Mouse (Mus musculus) MEL (cell line): ENCODE data around the gene Tmem260. TPM values are rescaled to one million over a fixed set of nuclear protein-coding genes. Genes with fewer than 3 reads are reported as not detected.

Source experiments
- DNase-seq: peaks from one replicate; pipeline ENCODE4 v3.0.0; 2011; ENCODE audit warnings: low read depth, low spot score
- H3K27ac ChIP-seq: 2 replicates; pipeline ENCODE4 v1.5.1; 2012; ENCODE audit warnings: low read depth, mild to moderate bottlenecking, control low read depth, low read length, moderate library complexity; ENCODE audit not compliant: control insufficient read depth
- H3K27me3 ChIP-seq, 2 experiments: fragments of 150-350 bp in 1 of 2; sonication (generic) in 1 of 2; 2 replicates each; pipeline ENCODE4 v1.6.1; 2012; ENCODE audit warnings: low read length in 2 of 2, mild to moderate bottlenecking in 2 of 2, improper control_type of control experiment in 1 of 2, moderate library complexity in 1 of 2; ENCODE audit not compliant: insufficient read depth in 2 of 2, control insufficient read depth in 1 of 2
- H3K36me3 ChIP-seq, 2 experiments: 2 replicates each; pipeline ENCODE4 v1.6.1; 2012 to 2014; ENCODE audit warnings: low read length in 2 of 2, improper control_type of control experiment in 1 of 2, inconsistent platforms in 1 of 2, mild to moderate bottlenecking in 1 of 2; ENCODE audit not compliant: insufficient read depth in 2 of 2, control insufficient read depth in 1 of 2
- H3K4me1 ChIP-seq, 2 experiments: fragments of 150-350 bp in 1 of 2; sonication (generic) in 1 of 2; 2 replicates each; pipeline ENCODE4 v1.6.1; 2012; ENCODE audit warnings: low read length in 2 of 2, improper control_type of control experiment in 1 of 2, mild to moderate bottlenecking in 1 of 2; ENCODE audit not compliant: insufficient read depth in 2 of 2, control insufficient read depth in 1 of 2
- H3K4me3 ChIP-seq, 2 experiments: fragments of 150-350 bp in 1 of 2; sonication (generic) in 1 of 2; 2 replicates each; pipeline ENCODE4 v1.5.1; 2012; ENCODE audit warnings: low read depth in 2 of 2, low read length in 2 of 2, mild to moderate bottlenecking in 2 of 2, moderate library complexity in 2 of 2, control low read depth in 1 of 2, improper control_type of control experiment in 1 of 2; ENCODE audit not compliant: control insufficient read depth in 1 of 2, insufficient read depth in 1 of 2
- H3K79me2 ChIP-seq: 2 replicates; pipeline ENCODE4 v1.6.1; 2012; ENCODE audit warnings: mild to moderate bottlenecking, low read length, moderate library complexity; ENCODE audit not compliant: control insufficient read depth, poor library complexity, insufficient read depth
- H3K9ac ChIP-seq: 2 replicates; pipeline ENCODE4 v1.6.1; 2012; ENCODE audit warnings: low read depth, mild to moderate bottlenecking, control low read depth, low read length, moderate library complexity; ENCODE audit not compliant: control insufficient read depth, poor library complexity, severe bottlenecking
- H3K9me3 ChIP-seq: fragments of 150-350 bp; sonication (generic); replicated peaks from 2 replicates; pipeline ENCODE4 v1.6.1; 2012; ENCODE audit warnings: mild to moderate bottlenecking, low read length, improper control_type of control experiment, moderate library complexity; ENCODE audit not compliant: insufficient read depth
- BHLHE40 ChIP-seq: IDR thresholded peaks from 2 replicates; pipeline ENCODE4 v1.6.1; 2012; ENCODE audit warnings: low read depth, mild to moderate bottlenecking, inconsistent platforms, low read length, improper control_type of control experiment, borderline replicate concordance
- CHD1 ChIP-seq: IDR thresholded peaks from 2 replicates; pipeline ENCODE4 v1.6.1; 2012; ENCODE audit warnings: low read depth, mild to moderate bottlenecking, inconsistent platforms, low read length, improper control_type of control experiment
- CTCF ChIP-seq, 3 experiments: IDR thresholded peaks in 2 of 3; conservative IDR thresholded peaks in 1 of 3; 2 replicates each; pipeline ENCODE4 v1.5.1; 2011 to 2012; ENCODE audit warnings: low read length in 3 of 3, low read depth in 2 of 3, mild to moderate bottlenecking in 2 of 3, improper control_type of control experiment in 1 of 3, inconsistent platforms in 1 of 3, mixed read lengths in 1 of 3, moderate library complexity in 1 of 3; ENCODE audit not compliant: control insufficient read depth in 1 of 3, insufficient read depth in 1 of 3, poor library complexity in 1 of 3, severe bottlenecking in 1 of 3
- E2F4 ChIP-seq: IDR thresholded peaks from 2 replicates; pipeline ENCODE4 v1.6.1; 2011; ENCODE audit warnings: low read depth, low read length, improper control_type of control experiment, borderline replicate concordance
- ELF1 ChIP-seq: IDR thresholded peaks from 2 replicates; pipeline ENCODE4 v1.6.1; 2014; ENCODE audit warnings: low read depth, mild to moderate bottlenecking, inconsistent platforms, low read length, improper control_type of control experiment, moderate library complexity
- EP300 ChIP-seq, 2 experiments: IDR thresholded peaks; 2 replicates each; pipeline ENCODE4 v1.6.1; 2011; ENCODE audit warnings: improper control_type of control experiment in 2 of 2, low read length in 2 of 2, low read depth in 1 of 2, mild to moderate bottlenecking in 1 of 2
- GATA1 ChIP-seq: IDR thresholded peaks from 2 replicates; pipeline ENCODE4 v1.6.1; 2011; ENCODE audit warnings: low read depth, low read length, improper control_type of control experiment
- HCFC1 ChIP-seq: IDR thresholded peaks from 2 replicates; pipeline ENCODE4 v1.6.1; 2012; ENCODE audit warnings: low read depth, mild to moderate bottlenecking, inconsistent platforms, low read length, improper control_type of control experiment, moderate library complexity
- MAX ChIP-seq: IDR thresholded peaks from 2 replicates; pipeline ENCODE4 v1.6.1; 2011; ENCODE audit warnings: low read length, improper control_type of control experiment
- MEF2A ChIP-seq: IDR thresholded peaks from 2 replicates; pipeline ENCODE4 v1.6.1; 2014; ENCODE audit warnings: low read depth, mild to moderate bottlenecking, inconsistent platforms, low read length, improper control_type of control experiment; ENCODE audit not compliant: poor library complexity, insufficient replicate concordance, severe bottlenecking; ENCODE audit errors: extremely low read depth
- MXI1 ChIP-seq: IDR thresholded peaks from 2 replicates; pipeline ENCODE4 v1.6.1; 2011; ENCODE audit warnings: mild to moderate bottlenecking, low read depth, low read length, improper control_type of control experiment
- MYC ChIP-seq: IDR thresholded peaks from 2 replicates; pipeline ENCODE4 v1.6.1; 2011; ENCODE audit warnings: low read depth, mild to moderate bottlenecking, low read length, improper control_type of control experiment, moderate library complexity
- NELFE ChIP-seq: IDR thresholded peaks from 2 replicates; pipeline ENCODE4 v1.6.1; 2011; ENCODE audit warnings: low read depth, low read length, improper control_type of control experiment
- POLR2A ChIP-seq, 2 experiments: IDR thresholded peaks; 2 replicates each; pipeline ENCODE4 v1.6.1; 2011 to 2012; ENCODE audit warnings: low read length in 2 of 2, mild to moderate bottlenecking in 2 of 2, control low read depth in 1 of 2, improper control_type of control experiment in 1 of 2, low read depth in 1 of 2, moderate library complexity in 1 of 2; ENCODE audit not compliant: control insufficient read depth in 1 of 2, insufficient read depth in 1 of 2, poor library complexity in 1 of 2
- RAD21 ChIP-seq: IDR thresholded peaks from 2 replicates; pipeline ENCODE4 v1.6.1; 2011; ENCODE audit warnings: mild to moderate bottlenecking, low read depth, low read length, improper control_type of control experiment
- RCOR1 ChIP-seq: IDR thresholded peaks from 2 replicates; pipeline ENCODE4 v1.6.1; 2012; ENCODE audit warnings: low read depth, mild to moderate bottlenecking, inconsistent platforms, low read length, improper control_type of control experiment
- SIN3A ChIP-seq: IDR thresholded peaks from 2 replicates; pipeline ENCODE4 v1.6.1; 2012; ENCODE audit warnings: low read length, improper control_type of control experiment, inconsistent platforms
- TAL1 ChIP-seq: IDR thresholded peaks from 2 replicates; pipeline ENCODE4 v1.6.1; 2012; ENCODE audit warnings: mild to moderate bottlenecking, inconsistent platforms, low read length, moderate library complexity, mixed read lengths
- TCF12 ChIP-seq: IDR thresholded peaks from 2 replicates; pipeline ENCODE4 v1.6.1; 2014; ENCODE audit warnings: low read depth, mild to moderate bottlenecking, inconsistent platforms, low read length, improper control_type of control experiment, moderate library complexity
- USF1 ChIP-seq: IDR thresholded peaks from 2 replicates; pipeline ENCODE4 v1.6.1; 2014; ENCODE audit warnings: low read depth, mild to moderate bottlenecking, inconsistent platforms, low read length, improper control_type of control experiment, moderate library complexity
- ZMIZ1 ChIP-seq: IDR thresholded peaks from 2 replicates; pipeline ENCODE4 v1.6.1; 2012; ENCODE audit warnings: low read depth, mild to moderate bottlenecking, inconsistent platforms, low read length, improper control_type of control experiment, moderate library complexity
- ZNF384 ChIP-seq: IDR thresholded peaks from 2 replicates; pipeline ENCODE4 v1.6.1; 2012; ENCODE audit warnings: low read depth, mild to moderate bottlenecking, inconsistent platforms, low read length, improper control_type of control experiment
- polyA plus RNA-seq, 2 experiments: library from polyadenylated mRNA; stranded (reverse) in 1 of 2; unstranded in 1 of 2; fragments of >175 nt in 1 of 2; fragments of >200 nt in 1 of 2; gene quantifications; 2 replicates each; pipeline versions ENCODE4 v1.2.1 to v1.2.4; 2012; ENCODE audit warnings: low replicate concordance in 2 of 2, low read depth in 1 of 2; ENCODE audit not compliant: insufficient read length in 2 of 2, insufficient read depth in 1 of 2, missing spikeins in 1 of 2
- total RNA-seq: library from RNA; depleted of rRNA; stranded (reverse); fragments of 300-350 nt; gene quantifications from 2 replicates; pipeline ENCODE4 v1.2.3, GENCODE M21; 2012

Gene Tmem260
- total and polyA plus RNA-seq, 3 experiments = 2.8 to 5.6 TPM; not detected in 1

DNA sequence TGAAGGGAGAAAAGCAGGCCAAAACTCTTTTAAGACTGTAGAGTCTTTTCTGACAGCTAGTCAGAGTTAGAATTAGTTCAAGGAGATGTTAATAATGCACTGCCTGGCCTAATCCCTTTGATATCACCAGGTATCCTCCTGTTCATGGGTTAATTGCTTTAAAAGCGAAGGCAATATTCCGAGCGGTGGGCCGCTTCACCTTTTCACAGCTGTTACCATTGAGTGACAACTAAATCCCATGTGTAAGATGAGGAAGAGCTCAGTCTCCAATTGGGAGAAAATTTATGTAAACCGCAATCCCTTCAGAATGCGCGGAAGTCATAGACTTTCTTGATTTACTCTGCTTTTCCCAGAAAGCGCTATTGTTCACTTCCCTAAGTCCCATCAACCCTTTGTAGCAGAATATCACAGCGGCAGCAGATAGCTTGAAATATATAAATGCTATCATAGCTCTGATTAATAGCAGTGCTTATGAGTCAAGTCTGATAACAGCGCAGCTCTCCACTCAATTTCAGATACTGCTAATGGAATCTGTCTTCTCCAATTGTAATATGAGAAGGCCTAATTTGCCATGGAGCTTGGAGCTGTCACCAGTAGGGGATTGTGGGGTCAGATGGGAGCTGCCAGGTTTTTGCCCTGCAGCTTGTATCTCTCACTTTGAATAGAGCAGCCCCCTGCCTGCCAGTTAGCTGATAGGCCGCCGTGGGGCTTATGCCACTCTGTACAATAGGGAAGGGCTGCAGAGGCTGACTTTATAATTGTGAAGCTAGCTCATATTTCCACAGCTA lies 10.6 kb downstream of the Tmem260 start:
- H3K36me3 ChIP-seq = no peaks in the 10 kb centered on the region
- H3K9ac ChIP-seq = no peak overlapping the region
- no peak overlapping the region for H3K27ac ChIP-seq
- no peaks in the 10 kb centered on the region for H3K4me1 ChIP-seq
- no peak overlapping the region for H3K4me3 ChIP-seq
- no peak for TF ChIP-seq SIN3A
- no peak for TF ChIP-seq MXI1
- TF ChIP-seq MAX = no peak
- no peak for TF ChIP-seq GATA1
- TF ChIP-seq RCOR1 = no peak
- no peak for TF ChIP-seq POLR2A (IDR thresholded peaks at IDR 0.05; ENCODE audit: control insufficient read depth in 1 of 2, insufficient read depth in 1 of 2, low read depth in 1 of 2, low read length in 2 of 2, poor library complexity in 1 of 2)
- TF ChIP-seq TAL1 = no peak
- no peak for TF ChIP-seq CHD1
- no peak for TF ChIP-seq NELFE
- TF ChIP-seq ZMIZ1 = no peak
- no peak for TF ChIP-seq MYC
- no peak for TF ChIP-seq TCF12
- no peak for TF ChIP-seq ELF1
- no peak for TF ChIP-seq E2F4
- no peak for TF ChIP-seq USF1
- no peak for TF ChIP-seq RAD21
- TF ChIP-seq ZNF384 = no peak
- no peak for TF ChIP-seq EP300 (IDR thresholded peaks at IDR 0.05; ENCODE audit: low read depth in 1 of 2, low read length in 2 of 2)
- no peak for TF ChIP-seq MEF2A
- DNase-seq = no peak
- no peaks in the 10 kb centered on the region for H3K27me3 ChIP-seq
- no peaks in the 10 kb centered on the region for H3K9me3 ChIP-seq
- no peaks in the 10 kb centered on the region for H3K79me2 ChIP-seq

DNA sequence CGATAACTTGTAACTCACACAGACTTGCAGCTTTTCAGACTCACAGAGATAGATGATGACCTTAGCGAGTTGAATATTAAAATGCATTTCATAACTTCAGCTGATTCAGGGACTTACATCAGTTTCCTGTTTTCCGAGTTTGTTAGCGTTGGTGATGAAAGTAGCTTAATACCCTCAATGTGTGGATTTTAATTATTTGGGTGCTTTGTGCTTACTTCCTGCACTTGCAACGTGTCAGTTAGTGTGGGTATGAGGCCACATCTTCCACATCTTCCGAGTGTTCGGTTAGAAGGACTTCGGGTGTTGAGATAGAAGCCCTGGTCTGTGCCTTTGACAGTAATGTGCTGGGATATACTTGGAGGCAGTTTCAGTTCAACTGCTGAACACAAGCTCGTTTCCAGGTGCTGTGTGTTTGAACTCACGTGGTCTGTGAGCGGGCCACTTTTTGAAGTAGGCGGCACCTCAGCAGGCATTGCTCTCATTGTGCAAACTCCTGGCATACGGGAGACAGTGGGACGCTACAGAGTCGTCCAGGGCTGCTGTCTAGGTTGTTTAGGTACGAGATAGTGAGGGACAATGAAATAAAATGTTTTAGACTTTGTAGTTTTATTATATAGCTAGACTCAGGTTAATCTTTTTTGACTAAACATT lies 11.5 kb downstream of the Tmem260 start:
- no peaks in the 10 kb centered on the region for H3K27me3 ChIP-seq
- TF ChIP-seq CTCF (IDR thresholded peaks at IDR 0.05 in 2 of 3, conservative IDR thresholded peaks at IDR 0.05 in 1 of 3; ENCODE audit: control insufficient read depth in 1 of 3, insufficient read depth in 1 of 3, low read depth in 2 of 3, low read length in 3 of 3, poor library complexity in 1 of 3, severe bottlenecking in 1 of 3) (no peak), BHLHE40 (no peak), E2F4 (no peak), CHD1 (no peak), HCFC1 (no peak), MEF2A (no peak), TAL1 (no peak), MXI1 (no peak)
- no peaks in the 10 kb centered on the region for H3K79me2 ChIP-seq
- DNase-seq = no peak
- no peak overlapping the region for H3K9ac ChIP-seq
- no peak overlapping the region for H3K4me3 ChIP-seq
- H3K27ac ChIP-seq = no peak overlapping the region
- H3K4me1 ChIP-seq = no peaks in the 10 kb centered on the region
- H3K9me3 ChIP-seq = no peaks in the 10 kb centered on the region
- no peaks in the 10 kb centered on the region for H3K36me3 ChIP-seq
